Mouse (Mus musculus): ENCODE results near the gene Vmn1r21. TPM values are rescaled to one million over a fixed set of nuclear protein-coding genes. Genes with fewer than 3 reads are reported as not detected.

Gene Vmn1r21
- total and polyA plus RNA-seq, 3 experiments: not detected

DNA sequence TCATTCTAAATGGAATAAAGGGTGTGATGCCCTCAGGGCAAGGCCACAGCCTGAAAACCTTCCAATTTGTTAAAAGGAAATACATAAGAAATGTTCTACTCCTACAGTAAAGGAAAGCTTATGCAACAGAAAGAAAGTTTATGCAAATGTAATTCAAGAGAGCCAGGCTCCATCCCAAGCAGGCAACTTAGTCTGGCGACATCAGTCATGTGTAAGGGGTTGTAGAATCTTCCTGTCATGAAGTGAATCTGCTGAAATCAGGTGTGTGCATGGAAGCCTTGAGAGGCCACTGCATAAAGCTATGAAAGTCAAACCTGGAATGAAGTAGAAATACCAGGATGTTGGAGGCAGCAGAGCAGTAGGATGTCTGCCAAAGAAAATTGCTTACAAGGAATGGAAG is 51.2 kb downstream of the Vmn1r21 start:
- H3K79me2 ChIP-seq (ENCODE audit: control insufficient read depth, insufficient read depth, low read length, poor library complexity): no peaks in the 10 kb centered on the region
- H3K9ac ChIP-seq (ENCODE audit: control insufficient read depth, low read depth, low read length, poor library complexity, severe bottlenecking): no peak overlapping the region
- no peaks in the 10 kb centered on the region; a peak in 1 of 4 replicates for H3K4me1 ChIP-seq (ENCODE audit: control insufficient read depth in 1 of 2, insufficient read depth in 2 of 2, low read length in 2 of 2)
- H3K27ac ChIP-seq (ENCODE audit: control insufficient read depth, low read depth, low read length): no peak overlapping the region
- no peaks in the 10 kb centered on the region; a peak in 1 of 4 replicates for H3K36me3 ChIP-seq (ENCODE audit: control insufficient read depth in 1 of 2, insufficient read depth in 2 of 2, low read length in 2 of 2)
- no peak for DNase-seq (ENCODE audit: low read depth, low spot score)
- no peak overlapping the region for H3K4me3 ChIP-seq (ENCODE audit: control insufficient read depth in 1 of 2, insufficient read depth in 1 of 2, low read depth in 2 of 2, low read length in 2 of 2)
- H3K27me3 ChIP-seq (ENCODE audit: control insufficient read depth in 1 of 2, insufficient read depth in 2 of 2, low read length in 2 of 2): no peaks in the 10 kb centered on the region
- TF ChIP-seq ZMIZ1 (IDR thresholded peaks at IDR 0.05; ENCODE audit: low read depth, low read length) (no peak), MAFK (IDR thresholded peaks at IDR 0.05; ENCODE audit: borderline replicate concordance, low read depth, low read length) (no peak), MEF2A (IDR thresholded peaks at IDR 0.05; ENCODE audit: extremely low read depth, insufficient replicate concordance, low read depth, low read length, poor library complexity, severe bottlenecking) (no peak), RAD21 (IDR thresholded peaks at IDR 0.05; ENCODE audit: low read depth, low read length) (no peak), GATA1 (IDR thresholded peaks at IDR 0.05; ENCODE audit: low read depth, low read length) (no peak), NELFE (IDR thresholded peaks at IDR 0.05; ENCODE audit: low read depth, low read length) (no peak), MYB (IDR thresholded peaks at IDR 0.05; ENCODE audit: low read depth, low read length) (no peak), ZC3H11A (IDR thresholded peaks at IDR 0.05; ENCODE audit: low read depth, low read length) (no peak), CHD2 (IDR thresholded peaks at IDR 0.05; ENCODE audit: low read length) (no peak), CHD1 (IDR thresholded peaks at IDR 0.05; ENCODE audit: low read depth, low read length) (no peak), MAZ (IDR thresholded peaks at IDR 0.05; ENCODE audit: low read depth, low read length) (no peak), MAX (IDR thresholded peaks at IDR 0.05; ENCODE audit: low read length) (no peak)
- no peaks in the 10 kb centered on the region for H3K9me3 ChIP-seq (replicated peaks; ENCODE audit: insufficient read depth, low read length)

GRCm38 (mm10) chr6:57796853-57797423 is 53.2 kb downstream of the Vmn1r21 start:
- Histone ChIP-seq H3K9me3 (replicated peaks; ENCODE audit: insufficient read depth, low read length) (no peaks in the 10 kb centered on the region), H3K4me1 (ENCODE audit: control insufficient read depth in 1 of 2, insufficient read depth in 2 of 2, low read length in 2 of 2) (no peaks in the 10 kb centered on the region), H3K4me3 (ENCODE audit: control insufficient read depth in 1 of 2, insufficient read depth in 1 of 2, low read depth in 2 of 2, low read length in 2 of 2) (no peak overlapping the region), H3K27ac (ENCODE audit: control insufficient read depth, low read depth, low read length) (no peak overlapping the region), H3K79me2 (ENCODE audit: control insufficient read depth, insufficient read depth, low read length, poor library complexity) (no peaks in the 10 kb centered on the region), H3K36me3 (ENCODE audit: control insufficient read depth in 1 of 2, insufficient read depth in 2 of 2, low read length in 2 of 2) (no peaks in the 10 kb centered on the region; a peak in 1 of 4 replicates), H3K9ac (ENCODE audit: control insufficient read depth, low read depth, low read length, poor library complexity, severe bottlenecking) (no peak overlapping the region), H3K27me3 (ENCODE audit: control insufficient read depth in 1 of 2, insufficient read depth in 2 of 2, low read length in 2 of 2) (no peaks in the 10 kb centered on the region)
- no peak for TF ChIP-seq TBP (IDR thresholded peaks at IDR 0.05; ENCODE audit: low read depth, low read length)
- TF ChIP-seq ETS1 (IDR thresholded peaks at IDR 0.05; ENCODE audit: low read depth, low read length): no peak
- no peak for TF ChIP-seq ZKSCAN1 (IDR thresholded peaks at IDR 0.05; ENCODE audit: low read depth, low read length)
- TF ChIP-seq POLR2AphosphoS2 (IDR thresholded peaks at IDR 0.05; ENCODE audit: low read length): no peak
- TF ChIP-seq ELF1 (IDR thresholded peaks at IDR 0.05; ENCODE audit: low read depth, low read length): no peak
- no peak for TF ChIP-seq MAZ (IDR thresholded peaks at IDR 0.05; ENCODE audit: low read depth, low read length)
- no peak for TF ChIP-seq CTCF (IDR thresholded peaks at IDR 0.05 in 2 of 3, conservative IDR thresholded peaks at IDR 0.05 in 1 of 3; ENCODE audit: control insufficient read depth in 1 of 3, insufficient read depth in 1 of 3, low read depth in 2 of 3, low read length in 3 of 3, poor library complexity in 1 of 3, severe bottlenecking in 1 of 3)
- DNase-seq (ENCODE audit: low read depth, low spot score): no peak

Measured in MEL (cell line).